Mouse (Mus musculus) CH12.LX (cell line): ENCODE data around the gene Lama4.

Source experiments
- CTCF ChIP-seq, 2 experiments: IDR thresholded peaks in 1 of 2; conservative IDR thresholded peaks in 1 of 2; 2 replicates each; pipeline ENCODE4 v1.5.1; 2011 to 2012; ENCODE audit warnings: low read depth in 2 of 2, low read length in 2 of 2, improper control_type of control experiment in 1 of 2, inconsistent platforms in 1 of 2, mild to moderate bottlenecking in 1 of 2, moderate library complexity in 1 of 2
- EP300 ChIP-seq: IDR thresholded peaks from 2 replicates; pipeline ENCODE4 v1.6.1; 2011; ENCODE audit warnings: low read length, improper control_type of control experiment
- JUND ChIP-seq: conservative IDR thresholded peaks from 2 replicates; pipeline ENCODE4 v1.6.1; 2011; ENCODE audit warnings: low read depth, low read length, improper control_type of control experiment
- MXI1 ChIP-seq: IDR thresholded peaks from 2 replicates; pipeline ENCODE4 v1.6.1; 2011; ENCODE audit warnings: mild to moderate bottlenecking, low read depth, low read length, improper control_type of control experiment
- PAX5 ChIP-seq: IDR thresholded peaks from 2 replicates; pipeline ENCODE4 v1.6.1; 2012; ENCODE audit warnings: low read length, inconsistent platforms, mixed read lengths
- POLR2A ChIP-seq: IDR thresholded peaks from 2 replicates; pipeline ENCODE4 v1.6.1; 2011; ENCODE audit warnings: low read depth, mild to moderate bottlenecking, improper control_type of control experiment, low read length
- POLR2AphosphoS2 ChIP-seq: IDR thresholded peaks from 2 replicates; pipeline ENCODE4 v1.6.1; 2011; ENCODE audit warnings: low read depth, low read length, improper control_type of control experiment
- ZNF384 ChIP-seq: IDR thresholded peaks from 2 replicates; pipeline ENCODE4 v1.6.1; 2012; ENCODE audit warnings: low read depth, low read length, improper control_type of control experiment, inconsistent platforms

DNA sequence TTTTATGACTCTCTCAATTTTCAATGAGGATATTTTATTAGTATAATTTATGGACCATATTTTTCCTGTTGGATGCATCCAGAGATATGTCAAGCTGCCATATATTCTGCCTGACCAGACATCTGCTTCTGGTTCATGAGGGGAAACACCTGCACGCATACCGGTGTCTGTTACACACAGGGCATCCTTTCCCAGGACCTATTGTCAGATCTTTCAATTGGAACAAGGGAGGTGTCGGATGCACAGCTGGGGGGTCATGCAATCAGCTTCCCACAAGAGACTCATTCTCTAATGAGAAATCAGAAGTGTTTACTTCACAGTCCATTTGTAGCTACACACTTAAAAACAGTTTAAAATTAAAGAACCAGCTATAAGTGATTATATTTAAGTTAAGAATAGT, 20.7 kb downstream of the Lama4 start:
- no peak for TF ChIP-seq POLR2A
- no peak for TF ChIP-seq ZNF384
- TF ChIP-seq JUND, result no peak
- no peak for TF ChIP-seq CTCF (conservative IDR thresholded peaks at IDR 0.05 in 1 of 2, IDR thresholded peaks at IDR 0.05 in 1 of 2; ENCODE audit: low read depth in 2 of 2, low read length in 2 of 2)
- no peak for TF ChIP-seq POLR2AphosphoS2
- no peak for TF ChIP-seq MXI1
- no peak for TF ChIP-seq PAX5
- no peak for TF ChIP-seq EP300
